Mouse (Mus musculus) forebrain, embryonic 16.5 days (tissue): ENCODE measurements at regions not wholly inside any gene's neighbourhood (a gene's known extent, or its start where the extent isn't known, plus 50 kb on each side); places are given as distances from the start of the nearest gene placed in this dataset.

Source experiments
- ATAC-seq: fragments of 200-750 bp; cut with Nextera tagmentation; 2 replicates; pipeline ENCODE4 v1.8.0; 2017; ENCODE audit warnings: mild to moderate bottlenecking, moderate library complexity
- H3K27ac ChIP-seq: fragments of 300-500 bp; sonication (generic); 2 replicates; pipeline ENCODE4 v1.5.1; 2014; ENCODE audit warnings: low read length, control low read depth
- H3K27me3 ChIP-seq: fragments of 300-500 bp; sonication (generic); replicated peaks from 2 replicates; pipeline ENCODE4 v1.6.1; 2014; ENCODE audit warnings: low read length; ENCODE audit not compliant: control insufficient read depth, insufficient read depth
- H3K36me3 ChIP-seq: fragments of 300-500 bp; sonication (generic); 2 replicates; pipeline ENCODE4 v1.6.1; 2014; ENCODE audit not compliant: control insufficient read depth, insufficient read depth
- H3K4me1 ChIP-seq: fragments of 300-500 bp; sonication (generic); replicated peaks from 2 replicates; pipeline ENCODE4 v1.6.1; 2014; ENCODE audit warnings: low read length; ENCODE audit not compliant: control insufficient read depth, insufficient read depth
- H3K4me2 ChIP-seq: fragments of 300-500 bp; sonication (generic); 2 replicates; pipeline ENCODE4 v1.6.1; 2014; ENCODE audit warnings: mild to moderate bottlenecking, low read length, control low read depth
- H3K4me3 ChIP-seq: fragments of 300-500 bp; sonication (generic); replicated peaks from 2 replicates; pipeline ENCODE4 v1.5.1; 2014; ENCODE audit warnings: mild to moderate bottlenecking, low read length, control low read depth
- H3K9ac ChIP-seq: fragments of 300-500 bp; sonication (generic); replicated peaks from 2 replicates; pipeline ENCODE4 v1.6.1; 2014; ENCODE audit warnings: low read depth, low read length, control low read depth
- H3K9me3 ChIP-seq: fragments of 300-500 bp; sonication (generic); 2 replicates; pipeline ENCODE4 v1.6.1; 2016; ENCODE audit warnings: low read length; ENCODE audit not compliant: control insufficient read depth
- WGBS: fragments of 180-500 bp; shearing (Covaris S2); extraction: QIAGEN DNeasy Blood & Tissue Kit; methylation state at CpG from one replicate; pipeline ENCODE4 v1.1.7; 2014; 5-methylcytosine and 5-hydroxymethylcytosine counted together

DNA sequence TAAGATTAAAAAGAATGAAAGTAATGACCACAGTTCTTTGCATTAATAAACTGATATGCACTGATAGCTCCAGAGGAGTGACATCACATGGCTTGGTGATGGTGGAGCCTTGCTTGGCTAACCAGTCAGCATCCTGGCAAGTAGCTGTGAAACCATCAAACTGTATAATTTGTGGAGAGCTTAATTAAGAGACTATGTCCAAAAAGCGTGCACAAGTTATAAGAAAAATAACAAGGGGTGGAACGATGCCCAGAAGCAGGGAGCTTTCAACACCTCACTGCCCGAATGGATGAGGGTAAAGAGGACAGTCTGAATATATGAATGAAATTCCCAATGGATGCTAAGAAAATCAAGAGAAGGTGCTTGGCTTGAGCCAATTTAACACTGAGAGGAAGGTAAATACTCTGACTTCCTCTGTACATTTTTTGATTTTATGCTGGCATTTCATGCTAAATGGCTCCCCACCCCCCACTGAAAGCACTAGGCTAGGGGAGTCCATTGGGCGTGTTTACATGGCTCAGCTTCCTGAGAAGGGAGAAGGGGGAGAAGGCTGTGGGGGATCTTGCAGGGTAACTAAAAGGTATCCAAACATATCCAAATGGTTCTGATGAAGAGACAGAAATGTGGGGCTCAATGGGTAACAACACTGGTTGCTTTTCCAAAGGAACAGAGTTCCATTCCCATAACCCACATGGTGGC is 150.2 kb upstream of the L3mbtl3 start:
- H3K27ac ChIP-seq: no peak overlapping the region

DNA sequence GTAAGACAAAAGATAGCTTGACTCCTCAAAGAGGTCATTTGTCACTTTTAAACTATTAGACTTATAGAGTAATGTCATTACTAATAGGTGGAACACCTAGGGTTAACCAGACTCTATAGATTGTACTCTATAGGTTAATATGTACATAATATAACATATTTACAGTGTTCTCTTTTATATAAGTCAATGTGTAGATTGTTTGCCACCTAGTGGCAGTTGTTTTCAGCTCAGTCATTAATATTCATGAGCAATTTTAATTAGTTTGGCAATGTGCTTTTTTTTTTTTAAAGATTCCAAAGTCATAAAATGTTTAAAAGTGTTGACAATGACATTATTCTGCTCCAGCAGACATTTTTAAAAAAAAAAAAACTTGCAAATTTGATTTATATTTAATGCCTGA is 164.4 kb upstream of the L3mbtl3 start:
- no peaks in the 10 kb centered on the region for H3K27me3 ChIP-seq
- ATAC-seq: no peak
- H3K4me3 ChIP-seq: no peak overlapping the region
- no peaks in the 10 kb centered on the region for H3K9me3 ChIP-seq
- no peaks in the 10 kb centered on the region for H3K4me1 ChIP-seq
- no peak overlapping the region for H3K9ac ChIP-seq
- no peak overlapping the region for H3K4me2 ChIP-seq
- H3K27ac ChIP-seq: no peak overlapping the region
- no peaks in the 10 kb centered on the region for H3K36me3 ChIP-seq

More for the DNA sequence above, 150.2 kb upstream of the L3mbtl3 start:
- Histone ChIP-seq H3K36me3 (no peaks in the 10 kb centered on the region), H3K4me3 (no peak overlapping the region), H3K9ac (no peak overlapping the region), H3K27me3 (no peaks in the 10 kb centered on the region), H3K4me1 (no peaks in the 10 kb centered on the region; the same call in 1 of the 2 replicates), H3K9me3 (0 out of 2 replicates have a peak, but pooled peaks cover 1% of the 10 kb centered on the region), H3K4me2 (no peak overlapping the region)
- ATAC-seq: peak; percentile 77
- WGBS: 43% methylated on average over 4 of the region's 4 CpGs

DNA sequence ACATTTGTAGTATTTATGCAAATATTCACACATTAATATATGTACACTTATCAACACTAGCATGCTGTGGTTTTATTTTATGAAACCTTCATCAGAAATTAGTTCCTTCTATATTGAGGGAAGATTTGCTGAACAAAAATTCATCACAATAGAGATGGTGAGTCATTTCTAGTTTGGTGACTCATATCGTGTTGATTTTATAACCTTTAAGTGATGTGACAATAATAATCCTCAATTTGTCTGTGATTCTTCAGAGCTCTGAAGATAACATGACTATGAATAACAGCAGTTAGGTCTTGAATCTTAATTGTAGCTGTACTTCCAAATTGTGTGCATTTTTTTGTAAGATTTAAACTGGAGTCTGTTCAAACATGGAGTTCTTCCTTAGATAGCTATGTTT is 168.3 kb upstream of the L3mbtl3 start:
- Histone ChIP-seq H3K4me3 (no peak overlapping the region), H3K27me3 (no peaks in the 10 kb centered on the region), H3K4me1 (no peaks in the 10 kb centered on the region), H3K9ac (no peak overlapping the region), H3K27ac (no peak overlapping the region), H3K9me3 (no peaks in the 10 kb centered on the region), H3K4me2 (no peak overlapping the region), H3K36me3 (no peaks in the 10 kb centered on the region)
- ATAC-seq: no peak
- WGBS: 98% methylated on average over 1 of the region's 1 CpGs

DNA sequence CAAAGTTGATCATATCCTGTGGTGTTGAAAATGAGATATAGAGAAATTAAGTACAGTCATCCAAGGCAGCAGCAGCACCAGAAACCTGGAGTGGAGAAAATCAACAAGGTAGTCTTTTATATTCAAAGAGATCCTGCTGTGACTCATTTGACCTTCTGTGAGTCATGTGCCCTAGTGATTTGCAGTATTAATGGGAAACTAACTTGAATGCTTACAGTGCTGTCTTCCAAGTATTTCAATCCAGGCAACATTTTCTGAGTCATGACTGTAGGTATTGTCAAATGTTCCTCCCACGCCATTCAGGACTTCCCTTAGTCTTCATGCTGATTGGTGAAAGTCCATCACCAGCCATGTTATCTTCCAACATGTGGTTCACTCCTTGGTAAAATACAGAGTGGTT is 169.0 kb upstream of the L3mbtl3 start:
- WGBS: 89% methylated on average over 1 of the region's 1 CpGs
- Histone ChIP-seq H3K27me3 (no peaks in the 10 kb centered on the region), H3K4me1 (no peaks in the 10 kb centered on the region), H3K4me3 (no peak overlapping the region), H3K9ac (no peak overlapping the region), H3K27ac (no peak overlapping the region), H3K4me2 (no peak overlapping the region), H3K36me3 (no peaks in the 10 kb centered on the region), H3K9me3 (no peaks in the 10 kb centered on the region)
- ATAC-seq: no peak

DNA sequence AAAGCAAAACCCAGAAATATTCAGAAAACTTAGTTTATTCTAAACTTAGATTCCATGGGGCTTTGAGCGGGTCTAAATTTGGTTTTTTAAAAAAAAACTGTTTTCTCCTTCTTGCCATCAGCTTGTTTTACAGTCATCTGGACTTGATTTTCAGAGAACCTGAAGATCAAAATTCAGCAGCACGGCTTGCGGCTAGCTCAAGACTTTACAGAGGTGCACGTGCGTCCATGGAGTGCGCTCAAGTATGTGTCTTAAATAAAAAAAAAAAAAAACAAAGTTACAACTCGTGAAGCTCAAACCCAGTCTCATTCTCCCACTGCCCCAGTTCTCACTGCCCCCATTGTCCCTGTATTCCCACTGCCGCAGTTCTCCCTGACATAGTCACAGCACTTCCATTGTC is 180.5 kb upstream of the L3mbtl3 start:
- Histone ChIP-seq H3K4me2 (no peak overlapping the region), H3K27me3 (no peaks in the 10 kb centered on the region), H3K27ac (no peak overlapping the region), H3K9me3 (no peaks in the 10 kb centered on the region), H3K36me3 (no peaks in the 10 kb centered on the region), H3K4me3 (no peak overlapping the region), H3K9ac (no peak overlapping the region), H3K4me1 (0 out of 2 replicates have a peak, but pooled peaks cover 2% of the 10 kb centered on the region)
- 79% methylated on average over 8 of the region's 8 CpGs for WGBS
- ATAC-seq: no peak

DNA sequence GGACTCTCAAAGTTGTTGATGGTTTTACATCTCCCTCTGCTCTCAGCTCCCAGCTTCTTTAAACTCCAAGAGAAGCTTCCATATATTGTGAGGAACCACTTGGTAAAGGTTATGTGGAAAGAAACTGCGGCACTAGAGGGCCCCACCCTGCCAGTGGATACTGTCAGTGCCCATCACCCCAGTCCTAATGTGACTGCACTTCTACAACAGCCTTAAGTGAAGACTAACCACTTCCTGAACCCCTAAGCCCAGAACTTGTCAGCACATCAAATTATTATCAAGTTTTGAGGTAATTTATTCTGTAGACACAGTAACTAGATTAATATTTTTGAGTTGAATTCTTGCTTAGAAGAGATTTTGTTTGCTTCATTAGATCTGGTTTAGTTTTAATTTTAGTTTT is 182.3 kb upstream of the L3mbtl3 start:
- H3K4me1 ChIP-seq: 0 out of 2 replicates have a peak, but pooled peaks cover 2% of the 10 kb centered on the region
- H3K4me3 ChIP-seq: no peak overlapping the region
- no peak for ATAC-seq
- H3K4me2 ChIP-seq: no peak overlapping the region
- H3K9me3 ChIP-seq: no peaks in the 10 kb centered on the region
- 59% methylated on average over 1 of the region's 1 CpGs for WGBS
- no peaks in the 10 kb centered on the region for H3K36me3 ChIP-seq
- H3K27me3 ChIP-seq: no peaks in the 10 kb centered on the region
- H3K27ac ChIP-seq: no peak overlapping the region
- H3K9ac ChIP-seq: no peak overlapping the region

DNA sequence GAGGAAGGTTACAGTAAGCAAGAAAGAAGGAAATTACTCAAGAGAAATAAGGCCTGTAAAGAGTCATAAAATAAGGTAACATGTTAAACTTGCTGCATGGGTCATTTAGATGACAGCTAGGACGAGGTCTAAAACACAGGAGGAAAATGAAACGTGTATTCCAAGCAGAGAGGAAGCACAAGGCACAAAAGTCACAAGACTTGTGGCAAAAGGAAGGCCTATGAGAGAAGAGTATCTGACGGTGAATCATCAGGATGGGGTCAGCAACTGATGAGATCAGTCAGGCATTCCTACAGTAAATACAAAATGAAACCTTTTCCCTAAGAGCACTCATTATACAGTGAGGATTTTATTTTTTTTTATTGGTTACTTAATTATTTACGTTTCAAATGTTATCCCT is 183.6 kb upstream of the L3mbtl3 start:
- no peak overlapping the region for H3K9ac ChIP-seq
- ATAC-seq: no peak
- H3K4me2 ChIP-seq: no peak overlapping the region
- H3K9me3 ChIP-seq: no peaks in the 10 kb centered on the region
- no peak overlapping the region for H3K27ac ChIP-seq
- H3K4me3 ChIP-seq: no peak overlapping the region
- H3K27me3 ChIP-seq: no peaks in the 10 kb centered on the region
- H3K4me1 ChIP-seq: peaks cover 5% of the 10 kb centered on the region; the same call in 1 of the 2 replicates
- H3K36me3 ChIP-seq: no peaks in the 10 kb centered on the region
- WGBS: 82% methylated on average over 4 of the region's 4 CpGs

DNA sequence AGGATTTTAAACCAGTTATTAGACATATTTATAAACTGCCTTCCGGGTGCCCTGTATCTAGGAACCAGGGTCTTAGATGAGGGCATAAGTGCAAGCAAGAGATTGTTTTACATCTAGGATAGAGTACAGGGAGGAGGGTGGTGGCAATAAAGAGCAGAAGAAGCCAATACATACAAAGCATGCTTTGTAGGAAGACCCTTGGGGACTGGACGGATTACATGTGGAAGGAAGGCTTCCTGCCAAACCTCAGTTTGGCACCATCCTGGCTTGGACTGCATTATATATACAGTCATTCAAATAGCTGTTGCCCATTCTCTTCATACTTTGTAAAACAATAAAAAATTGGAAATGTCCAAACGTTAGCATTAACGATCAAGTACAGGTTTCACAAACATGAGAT is 184.7 kb upstream of the L3mbtl3 start:
- Histone ChIP-seq H3K4me2 (no peak overlapping the region), H3K9ac (no peak overlapping the region), H3K27ac (no peak overlapping the region), H3K4me1 (peaks cover 6% of the 10 kb centered on the region; the same call in 1 of the 2 replicates), H3K27me3 (no peaks in the 10 kb centered on the region), H3K36me3 (no peaks in the 10 kb centered on the region), H3K4me3 (no peak overlapping the region), H3K9me3 (no peaks in the 10 kb centered on the region)
- ATAC-seq: 0 out of 2 replicates have a peak, but pooled peaks have one; percentile 41
- WGBS: 62% methylated on average over 4 of the region's 4 CpGs

DNA sequence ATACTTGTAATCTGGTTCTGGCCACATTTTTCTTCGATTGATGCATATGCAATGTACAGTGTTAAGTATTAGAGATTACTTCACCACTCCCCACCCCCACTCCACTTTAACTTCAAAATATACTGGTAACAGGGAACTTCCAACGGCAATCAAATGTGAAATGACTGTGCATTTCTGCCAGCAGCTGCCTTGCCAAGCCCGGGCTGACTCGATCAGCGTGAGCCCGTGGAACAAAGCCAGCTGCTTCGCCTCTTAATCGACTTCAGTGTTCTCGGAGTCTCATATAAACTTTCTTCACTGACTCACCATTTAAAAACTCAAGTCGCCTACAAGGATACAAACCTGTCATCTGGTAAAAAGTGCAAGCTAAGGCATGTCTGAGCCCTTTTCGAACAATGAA is 188.7 kb upstream of the L3mbtl3 start:
- H3K9ac ChIP-seq: no peak overlapping the region
- no peaks in the 10 kb centered on the region for H3K36me3 ChIP-seq
- peak overlapping the region; percentile 6; the same call in 1 of the 2 replicates for H3K4me3 ChIP-seq
- no peaks in the 10 kb centered on the region for H3K27me3 ChIP-seq
- H3K4me1 ChIP-seq: peaks cover 6% of the 10 kb centered on the region; the same call in 1 of the 2 replicates
- no peaks in the 10 kb centered on the region for H3K9me3 ChIP-seq
- H3K27ac ChIP-seq: no peak overlapping the region
- H3K4me2 ChIP-seq: peak overlapping the region; percentile 25
- peak; percentile 87 for ATAC-seq
- 19% methylated on average over 11 of the region's 11 CpGs for WGBS
